In genomic region chr6:84456803-84457202, GRCm38 (mm10) we compare ENCODE assay signal across 23 mouse cellular contexts.
DNase-seq lines count a peak whose midpoint lies in the region; ATAC-seq and TF ChIP-seq lines count a peak whose summit lies in the region.
"Had no signal": no experiment of that assay in that cellular context is flagged by ENCODE, and none has a peak within 500 bp of the region (broad histone marks: within the 10 kb centered on the region; RNA-seq: fewer than 3 reads in every experiment).

No protein-coding gene starts in this region.

- H3K36me3 ChIP-seq in midbrain, embryonic 11.5 days (ENCODE audit: control insufficient read depth, insufficient read depth, low read length), result no peaks in the 10 kb centered on the region
- H3K36me3 ChIP-seq in midbrain, embryonic 16.5 days (ENCODE audit: control insufficient read depth, insufficient read depth, low read length), result no peaks in the 10 kb centered on the region
- H3K36me3 ChIP-seq in ES-E14 (ENCODE audit: control insufficient read depth, insufficient read depth, low read length, poor library complexity, severe bottlenecking), result no peaks in the 10 kb centered on the region
- H3K36me3 ChIP-seq: embryonic facial prominence, embryonic 13.5 days; embryonic facial prominence, embryonic 15.5 days; forebrain, embryonic 10.5 days; forebrain, embryonic 12.5 days had no signal

- peak; percentile 17 for DNase-seq in midbrain, embryonic 11.5 days (ENCODE audit: low spot score, missing footprints)
- no peak for DNase-seq in ES-E14 (ENCODE audit: low read depth, low spot score)
- DNase-seq in cerebellum, adult 11 months, result no peak
- no peak for DNase-seq in frontal cortex, adult 2 months (ENCODE audit: extremely low spot score in 1 of 2, low spot score in 1 of 2)
- DNase-seq: adrenal gland, adult 8-10 months; adrenal gland, postnatal 14 days; adrenal gland, postnatal 36 days; cerebellum, adult 18-20 months; cerebellum, adult 8-10 months; cerebellum, adult 9-11 months; cerebellum, postnatal 14 days; cerebellum, postnatal 36 days; embryo, embryonic 11 days had no signal

- in situ Hi-C loops in ES-E14 (cut with MboI; ENCODE audit: low sequenced_read_pairs in 2 of 2, unreplicated experiment in 2 of 2), result no loop called here

- H3K9ac ChIP-seq in midbrain, embryonic 11.5 days (ENCODE audit: low read length), result no peak overlapping the region
- H3K9ac ChIP-seq in midbrain, embryonic 16.5 days (ENCODE audit: low read depth, low read length), result no peak overlapping the region
- no peak overlapping the region for H3K9ac ChIP-seq in ES-E14 (ENCODE audit: insufficient read depth, low read depth, low read length, poor library complexity, severe bottlenecking)
- H3K9ac ChIP-seq: embryonic facial prominence, embryonic 13.5 days; embryonic facial prominence, embryonic 15.5 days; forebrain, embryonic 12.5 days had no signal

- no peaks in the 10 kb centered on the region for H3K4me1 ChIP-seq in midbrain, embryonic 11.5 days (ENCODE audit: control insufficient read depth, insufficient read depth, low read length)
- no peaks in the 10 kb centered on the region for H3K4me1 ChIP-seq in midbrain, embryonic 16.5 days (ENCODE audit: control insufficient read depth, insufficient read depth, low read length)
- no peaks in the 10 kb centered on the region for H3K4me1 ChIP-seq in ES-E14 (ENCODE audit: control insufficient read depth in 2 of 2, insufficient read depth in 2 of 2, low read length in 2 of 2, poor library complexity in 1 of 2)
- H3K4me1 ChIP-seq: embryonic facial prominence, embryonic 13.5 days; embryonic facial prominence, embryonic 15.5 days; forebrain, embryonic 10.5 days; forebrain, embryonic 12.5 days had no signal

- H3K27ac ChIP-seq in midbrain, embryonic 11.5 days (ENCODE audit: low read depth, low read length), result no peak overlapping the region
- no peak overlapping the region for H3K27ac ChIP-seq in midbrain, embryonic 16.5 days (ENCODE audit: low read length)
- H3K27ac ChIP-seq in ES-E14 (ENCODE audit: insufficient read depth, low read depth, low read length, poor library complexity, severe bottlenecking), result no peak overlapping the region
- H3K27ac ChIP-seq: embryonic facial prominence, embryonic 13.5 days; embryonic facial prominence, embryonic 15.5 days; forebrain, embryonic 10.5 days; forebrain, embryonic 12.5 days had no signal

- no peak for ATAC-seq in midbrain, embryonic 11.5 days (ENCODE audit: low FRiP score)
- ATAC-seq in midbrain, embryonic 16.5 days, result no peak
- ATAC-seq: activated CD4-positive, CD25-positive, alpha-beta regulatory T cell, adult 4 months; forebrain, embryonic 14.5 days; forebrain, embryonic 16.5 days; Patski had no signal

- no peak overlapping the region for H3K4me2 ChIP-seq in midbrain, embryonic 11.5 days
- H3K4me2 ChIP-seq in midbrain, embryonic 16.5 days (ENCODE audit: low read length), result no peak overlapping the region
- H3K4me2 ChIP-seq: embryonic facial prominence, embryonic 13.5 days; embryonic facial prominence, embryonic 15.5 days; forebrain, embryonic 12.5 days had no signal

- 87% methylated on average over 3 of the region's 3 CpGs for WGBS in midbrain, embryonic 11.5 days
- WGBS in midbrain, embryonic 16.5 days, result 93% methylated on average over 3 of the region's 3 CpGs

- H3K4me3 ChIP-seq in midbrain, embryonic 11.5 days (ENCODE audit: low read depth, low read length), result no peak overlapping the region
- H3K4me3 ChIP-seq in midbrain, embryonic 16.5 days (ENCODE audit: low read depth, low read length), result no peak overlapping the region
- no peak overlapping the region for H3K4me3 ChIP-seq in ES-E14 (ENCODE audit: insufficient read depth in 1 of 2, low read depth in 1 of 2, low read length in 2 of 2, poor library complexity in 1 of 2, severe bottlenecking in 1 of 2)
- H3K4me3 ChIP-seq: embryonic facial prominence, embryonic 13.5 days; embryonic facial prominence, embryonic 15.5 days; erythroblast, embryonic 14.5 days; forebrain, embryonic 10.5 days; forebrain, embryonic 12.5 days had no signal

- no peaks in the 10 kb centered on the region for H3K27me3 ChIP-seq in midbrain, embryonic 11.5 days (ENCODE audit: control insufficient read depth, insufficient read depth, low read length)
- no peaks in the 10 kb centered on the region for H3K27me3 ChIP-seq in midbrain, embryonic 16.5 days (ENCODE audit: control insufficient read depth, insufficient read depth, low read depth, low read length)
- H3K27me3 ChIP-seq: embryonic facial prominence, embryonic 13.5 days; embryonic facial prominence, embryonic 15.5 days; forebrain, embryonic 12.5 days had no signal

- no peaks in the 10 kb centered on the region for H3K9me3 ChIP-seq in midbrain, embryonic 11.5 days (ENCODE audit: control insufficient read depth, low read length)
- H3K9me3 ChIP-seq in midbrain, embryonic 16.5 days (replicated peaks; ENCODE audit: control insufficient read depth, low read length, poor library complexity, severe bottlenecking), result no peaks in the 10 kb centered on the region
- no peaks in the 10 kb centered on the region for H3K9me3 ChIP-seq in ES-E14 (ENCODE audit: control insufficient read depth, insufficient read depth, low read depth, low read length)
- H3K9me3 ChIP-seq: embryonic facial prominence, embryonic 13.5 days; embryonic facial prominence, embryonic 15.5 days; forebrain, embryonic 10.5 days; forebrain, embryonic 12.5 days had no signal

TF ChIP-seq in ES-E14, 5 proteins besides CTCF, POLR2A, EP300 and RAD21:
- TF ChIP-seq MAFK (IDR thresholded peaks at IDR 0.05; ENCODE audit: insufficient read depth, low read depth, low read length) (peak; percentile 97), CHD2 (IDR thresholded peaks at IDR 0.05; ENCODE audit: low read depth, low read length) (no peak), ZC3H11A (IDR thresholded peaks at IDR 0.05; ENCODE audit: borderline replicate concordance, low read depth, low read length) (no peak), ZNF384 (IDR thresholded peaks at IDR 0.05; ENCODE audit: low read depth, low read length) (no peak), HCFC1 (IDR thresholded peaks at IDR 0.05; ENCODE audit: borderline replicate concordance, insufficient read depth, low read length) (no peak)
